In the genomic region with DNA sequence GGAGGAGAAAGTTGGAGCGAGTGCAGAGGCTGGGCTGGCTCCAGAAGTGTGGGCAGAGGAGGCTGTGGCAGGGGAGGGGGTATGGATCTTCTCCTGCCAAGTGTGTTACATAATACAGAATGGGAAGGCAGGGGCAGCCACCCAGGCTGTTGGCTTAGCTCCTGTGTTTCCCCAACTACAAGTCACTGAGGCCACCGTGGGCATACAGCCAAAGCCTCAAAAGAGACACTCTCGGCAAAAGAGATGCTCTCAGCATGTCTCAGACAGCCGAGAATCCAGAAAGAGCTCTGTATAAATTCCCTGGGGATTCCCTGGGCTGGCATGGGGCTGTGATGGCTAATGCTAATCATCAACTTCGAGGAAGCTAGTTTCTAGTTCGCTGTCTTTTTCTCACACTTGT, we compare ENCODE assay signal across 8 mouse cellular contexts.
DNase-seq lines count a peak whose midpoint lies in the region; ATAC-seq and TF ChIP-seq lines count a peak whose summit lies in the region.

No protein-coding gene starts in this region.

- H3K4me1 ChIP-seq in hindbrain, postnatal 0 days (ENCODE audit: insufficient read depth, low read length) = no peaks in the 10 kb centered on the region
- no peaks in the 10 kb centered on the region for H3K4me1 ChIP-seq in neural tube, embryonic 14.5 days (ENCODE audit: control insufficient read depth, insufficient read depth, low read length)
- H3K4me1 ChIP-seq in kidney, embryonic 15.5 days = no peaks in the 10 kb centered on the region

- H3K36me3 ChIP-seq in hindbrain, postnatal 0 days (ENCODE audit: insufficient read depth, low read length) = no peaks in the 10 kb centered on the region
- no peaks in the 10 kb centered on the region for H3K36me3 ChIP-seq in neural tube, embryonic 14.5 days (ENCODE audit: control insufficient read depth, insufficient read depth, low read length)
- no peaks in the 10 kb centered on the region for H3K36me3 ChIP-seq in kidney, embryonic 15.5 days

- H3K27ac ChIP-seq in hindbrain, postnatal 0 days = no peak overlapping the region
- H3K27ac ChIP-seq in neural tube, embryonic 14.5 days (ENCODE audit: low read depth, low read length) = no peak overlapping the region
- H3K27ac ChIP-seq in kidney, embryonic 15.5 days = no peak overlapping the region

- peak; percentile 53 to 70 for DNase-seq in left cerebral cortex, adult 18-20 months (ENCODE audit: low spot score in 2 of 2)
- DNase-seq in left cerebral cortex, adult 11 months (ENCODE audit: low spot score) = no peak
- peak; percentile 85 for DNase-seq in brain, embryonic 14.5 days (ENCODE audit: low read depth)
- peak; percentile 89 for DNase-seq in hindbrain, postnatal 0 days (ENCODE audit: low spot score)
- no peak for DNase-seq in natural killer cell, adult 2 months (ENCODE audit: low spot score in 2 of 2)
- DNase-seq in embryo, embryonic 9.5 days (ENCODE audit: extremely low spot score) = no peak

- H3K9me3 ChIP-seq in hindbrain, postnatal 0 days (ENCODE audit: low read length) = no peaks in the 10 kb centered on the region
- H3K9me3 ChIP-seq in neural tube, embryonic 14.5 days (ENCODE audit: control insufficient read depth, low read length) = no peaks in the 10 kb centered on the region
- no peaks in the 10 kb centered on the region for H3K9me3 ChIP-seq in kidney, embryonic 15.5 days (replicated peaks)

- no peak for TF ChIP-seq CTCF in brain, embryonic 14.5 days (IDR thresholded peaks at IDR 0.05; ENCODE audit: borderline replicate concordance, extremely low read depth, insufficient read depth, insufficient read length)
- TF ChIP-seq CTCF in hindbrain, postnatal 0 days (IDR thresholded peaks at IDR 0.05; ENCODE audit: low read depth) = no peak

- H3K27me3 ChIP-seq in hindbrain, postnatal 0 days (ENCODE audit: insufficient read depth, low read length) = no peaks in the 10 kb centered on the region
- no peaks in the 10 kb centered on the region for H3K27me3 ChIP-seq in neural tube, embryonic 14.5 days (ENCODE audit: control insufficient read depth, insufficient read depth, low read length)
- no peaks in the 10 kb centered on the region for H3K27me3 ChIP-seq in kidney, embryonic 15.5 days

- no peak overlapping the region for H3K4me2 ChIP-seq in hindbrain, postnatal 0 days (ENCODE audit: low read depth, low read length)
- no peak overlapping the region for H3K4me2 ChIP-seq in neural tube, embryonic 14.5 days (ENCODE audit: low read depth, low read length)
- H3K4me2 ChIP-seq in kidney, embryonic 15.5 days = no peak overlapping the region

- peak; percentile 94 for ATAC-seq in hindbrain, postnatal 0 days
- ATAC-seq in neural tube, embryonic 14.5 days (ENCODE audit: low read depth) = peak; percentile 87
- no peak for ATAC-seq in kidney, embryonic 15.5 days (replicated peaks; ENCODE audit: low FRiP score)

- no peak overlapping the region for H3K9ac ChIP-seq in hindbrain, postnatal 0 days (replicated peaks; ENCODE audit: low read length)
- no peak overlapping the region for H3K9ac ChIP-seq in neural tube, embryonic 14.5 days (replicated peaks; ENCODE audit: low read depth, low read length)
- H3K9ac ChIP-seq in kidney, embryonic 15.5 days = no peak overlapping the region

- 25% methylated on average over 6 of the region's 6 CpGs for WGBS in hindbrain, postnatal 0 days
- 57% methylated on average over 6 of the region's 6 CpGs for WGBS in neural tube, embryonic 14.5 days
- WGBS in kidney, embryonic 15.5 days = 69% methylated on average over 6 of the region's 6 CpGs

- no peak for TF ChIP-seq POLR2A in brain, embryonic 14.5 days (IDR thresholded peaks at IDR 0.05; ENCODE audit: borderline replicate concordance, extremely low read depth, insufficient read depth, insufficient read length, poor library complexity, severe bottlenecking)

- H3K4me3 ChIP-seq in hindbrain, postnatal 0 days (ENCODE audit: low read length) = no peak overlapping the region
- no peak overlapping the region for H3K4me3 ChIP-seq in neural tube, embryonic 14.5 days (ENCODE audit: low read depth, low read length)
- H3K4me3 ChIP-seq in kidney, embryonic 15.5 days (replicated peaks) = no peak overlapping the region

Comparison
In these comparisons a context has a peak if more than half of its experiments do, and no peak if none do; other contexts are left out.
1. DNase-seq: peak in left cerebral cortex, adult 18-20 months (2 of 2), brain, embryonic 14.5 days (single experiment) and hindbrain, postnatal 0 days (single experiment); none in left cerebral cortex, adult 11 months (single experiment), natural killer cell, adult 2 months (0 of 2) and embryo, embryonic 9.5 days (single experiment).